Mouse (Mus musculus): ENCODE measurements at regions not wholly inside any gene's neighbourhood (a gene's known extent, or its start where the extent isn't known, plus 50 kb on each side); places are given as distances from the start of the nearest gene placed in this dataset.
"Not testable (repeated sequence)": the region's sequence is repeated elsewhere in the genome, so short reads cannot be mapped to it uniquely, and the experiment has no call there.

DNA sequence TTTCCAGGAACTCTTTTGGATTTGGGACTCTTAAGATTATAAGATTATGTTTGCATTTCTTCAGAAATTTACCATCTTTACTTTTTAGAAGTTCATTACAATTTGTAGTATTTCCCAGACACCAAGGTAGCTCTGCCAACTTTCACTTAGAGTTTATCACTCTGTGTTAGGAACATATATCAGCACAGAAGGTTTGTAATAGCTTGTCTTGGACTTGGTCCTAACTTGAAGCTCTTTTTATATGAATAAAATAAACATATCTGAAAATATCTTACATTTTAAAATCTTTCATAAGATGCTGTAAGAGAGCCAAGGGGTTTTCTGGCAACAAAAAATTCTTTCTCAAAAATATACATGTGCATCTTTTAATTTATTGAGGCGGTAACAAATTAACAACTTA, 813.4 kb upstream of the 4931417E11Rik start:
- DNase-seq: no peak

DNA sequence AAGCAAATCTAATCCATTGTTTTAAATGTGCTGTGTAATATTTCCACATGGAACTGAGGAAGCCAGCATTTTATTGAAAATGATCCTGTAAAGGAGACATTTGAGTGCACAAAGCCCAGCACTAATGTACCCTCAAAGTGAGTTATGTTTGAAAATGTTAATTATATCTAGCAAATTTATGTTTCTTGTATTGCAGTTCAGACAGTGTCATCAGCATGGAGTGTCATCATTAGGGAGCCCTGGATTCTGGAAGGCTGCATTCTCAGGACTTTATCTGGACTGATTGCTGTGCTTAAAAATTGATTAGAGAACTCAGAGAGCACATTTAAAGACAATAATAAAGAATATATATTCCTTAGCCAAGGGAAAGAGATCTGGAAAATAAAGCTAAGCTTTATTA, 804.8 kb upstream of the 4931417E11Rik start:
- no peak for DNase-seq

DNA sequence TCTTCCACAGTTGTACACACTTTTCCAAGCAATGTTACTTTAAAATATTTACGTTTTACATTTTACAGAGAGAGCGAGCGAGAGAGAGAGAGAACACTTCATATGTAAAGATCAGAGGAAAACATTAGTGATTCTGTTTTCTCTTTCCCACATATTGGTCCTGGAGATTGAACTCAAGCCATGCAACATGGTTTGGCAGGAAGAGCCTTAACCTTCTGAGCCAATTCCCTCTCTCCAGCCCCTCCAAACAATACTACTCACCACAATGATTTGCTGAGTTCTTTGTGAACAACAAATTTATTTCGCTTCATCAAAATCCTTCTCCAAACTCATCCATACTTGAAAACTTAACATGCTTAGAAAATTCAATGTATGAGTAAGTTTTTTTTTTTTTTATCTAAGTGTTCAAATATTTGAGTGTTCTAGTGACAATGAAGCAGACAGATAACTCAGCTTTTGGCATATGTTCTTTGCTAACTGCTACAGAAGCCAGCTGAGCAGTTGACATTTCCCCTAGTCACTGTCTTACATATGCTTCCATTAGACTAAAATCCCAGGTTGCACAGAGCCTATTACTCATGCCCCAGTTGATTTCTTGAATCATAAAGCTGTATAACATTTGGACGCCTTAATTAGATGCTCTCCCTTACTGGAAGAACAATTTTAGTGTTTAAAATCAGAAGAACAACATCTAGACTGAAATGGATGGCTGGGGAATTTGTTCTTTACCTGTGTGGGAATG, 801.9 kb upstream of the 4931417E11Rik start:
- DNase-seq: peak; percentile 50 to 57

DNA sequence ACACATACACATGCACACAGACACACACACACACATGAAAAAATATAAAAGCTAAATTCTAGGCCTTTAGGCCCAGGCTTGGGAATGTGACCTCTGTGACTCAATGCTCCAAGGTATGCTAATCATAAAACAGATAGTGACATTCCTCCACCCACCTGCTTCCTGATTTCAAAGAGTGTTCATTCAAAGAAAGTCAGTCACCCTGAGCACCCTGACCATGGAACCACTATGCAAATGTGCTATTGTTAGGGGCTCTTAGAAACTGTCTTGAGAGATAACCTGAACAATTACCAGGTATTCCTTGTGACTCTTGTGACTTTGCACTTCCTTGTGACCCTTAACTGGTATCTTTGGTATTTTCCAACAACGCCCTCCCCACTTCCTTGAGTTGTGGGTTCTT, 797.1 kb upstream of the 4931417E11Rik start:
- DNase-seq: not testable (repeated sequence)
